Mouse (Mus musculus) liver, postnatal 0 days (tissue): ENCODE results near the gene Cdk6. TPM values are rescaled to one million over a fixed set of nuclear protein-coding genes. Genes with fewer than 3 reads are reported as not detected.
A peak's percentile ranks its signal among the peaks of the same experiment; 100 is the strongest.
"Not testable (repeated sequence)": the region's sequence is repeated elsewhere in the genome, so short reads cannot be mapped to it uniquely, and the experiment has no call there.

Experiments used
- ATAC-seq: fragments of 200-750 bp; cut with Nextera tagmentation; 2 replicates; pipeline ENCODE4 v1.8.0; 2017; ENCODE audit warnings: mild to moderate bottlenecking, moderate library complexity
- DNase-seq: peaks from one replicate; pipeline ENCODE4 v3.0.0-alpha.2; 2016
- H3K27ac ChIP-seq: fragments of 300-500 bp; sonication (generic); 2 replicates; pipeline ENCODE4 v1.5.1; 2014; ENCODE audit warnings: antibody characterized with exemption, moderate library complexity, mild to moderate bottlenecking, low read depth
- H3K27me3 ChIP-seq: fragments of 300-500 bp; sonication (generic); 2 replicates; pipeline ENCODE4 v1.6.1; 2014; ENCODE audit warnings: low read length, control low read depth, mixed read lengths; ENCODE audit not compliant: insufficient read depth
- H3K36me3 ChIP-seq: fragments of 300-500 bp; sonication (generic); replicated peaks from 2 replicates; pipeline ENCODE4 v1.6.1; 2014; ENCODE audit warnings: mild to moderate bottlenecking, control low read depth, low read length, moderate library complexity, mixed read lengths; ENCODE audit not compliant: insufficient read depth
- H3K4me1 ChIP-seq: fragments of 300-500 bp; sonication (generic); 2 replicates; pipeline ENCODE4 v1.6.1; 2014; ENCODE audit warnings: antibody characterized with exemption, mild to moderate bottlenecking, control low read depth; ENCODE audit not compliant: insufficient read depth
- H3K4me2 ChIP-seq: fragments of 300-500 bp; sonication (generic); 2 replicates; pipeline ENCODE4 v1.6.1; 2014; ENCODE audit warnings: low read depth, mild to moderate bottlenecking, low read length, moderate library complexity, mixed read lengths
- H3K4me3 ChIP-seq: fragments of 300-500 bp; sonication (generic); 2 replicates; pipeline ENCODE4 v1.5.1; 2014; ENCODE audit warnings: low read depth, low read length
- H3K9ac ChIP-seq: fragments of 300-500 bp; sonication (generic); replicated peaks from 2 replicates; pipeline ENCODE4 v1.6.1; 2014; ENCODE audit warnings: mild to moderate bottlenecking, moderate library complexity
- H3K9me3 ChIP-seq: fragments of 300-500 bp; sonication (generic); 2 replicates; pipeline ENCODE4 v1.6.1; 2016; ENCODE audit warnings: mild to moderate bottlenecking, control low read depth, low read length, mixed read lengths
- CTCF ChIP-seq: sonication (generic); IDR thresholded peaks from 2 replicates; pipeline ENCODE4 v1.5.1; 2016; ENCODE audit warnings: antibody characterized with exemption, low read depth
- EP300 ChIP-seq: IDR thresholded peaks from 2 replicates; pipeline ENCODE4 v1.6.1; 2016; ENCODE audit warnings: antibody characterized with exemption, low read depth, mild to moderate bottlenecking
- WGBS: fragments of 180-500 bp; shearing (Covaris S2); extraction: QIAGEN DNeasy Blood & Tissue Kit; methylation state at CpG from one replicate; pipeline ENCODE4 v1.1.7; 2014; ENCODE audit not compliant: insufficient replicate concordance; 5-methylcytosine and 5-hydroxymethylcytosine counted together
- polyA plus RNA-seq: library from polyadenylated mRNA; unstranded; fragments of >200 nt; fragmentation: Nextera tagmentation; extraction: Ambion mirVana; gene quantifications from 2 replicates; pipeline ENCODE4 v1.2.1, GENCODE M21; 2015

The Cdk6 gene
- polyA plus RNA-seq, 1 experiment from 2014 or later = 17.3 TPM

- TF ChIP-seq CTCF (0 out of 2 replicates have a peak, but pooled peaks have one; percentile 14), EP300 (0 out of 2 replicates have a peak, but pooled peaks have one; percentile 17)
- H3K4me2 ChIP-seq, H3K9ac ChIP-seq, H3K9me3 ChIP-seq, H3K27me3 ChIP-seq, H3K4me3 ChIP-seq, H3K4me1 ChIP-seq, H3K36me3 ChIP-seq: not testable (repeated sequence)
- H3K27ac ChIP-seq = 0 out of 2 replicates have a peak overlapping the region, but pooled peaks have one; percentile 40
- ATAC-seq (peak; percentile 90), DNase-seq (peak; percentile 49)
- 44% methylated on average over 6 of the region's 6 CpGs for WGBS
These were observed 112.7 kb downstream of the Cdk6 start for GRCm38 (mm10) chr5:3453946-3454345.

DNA sequence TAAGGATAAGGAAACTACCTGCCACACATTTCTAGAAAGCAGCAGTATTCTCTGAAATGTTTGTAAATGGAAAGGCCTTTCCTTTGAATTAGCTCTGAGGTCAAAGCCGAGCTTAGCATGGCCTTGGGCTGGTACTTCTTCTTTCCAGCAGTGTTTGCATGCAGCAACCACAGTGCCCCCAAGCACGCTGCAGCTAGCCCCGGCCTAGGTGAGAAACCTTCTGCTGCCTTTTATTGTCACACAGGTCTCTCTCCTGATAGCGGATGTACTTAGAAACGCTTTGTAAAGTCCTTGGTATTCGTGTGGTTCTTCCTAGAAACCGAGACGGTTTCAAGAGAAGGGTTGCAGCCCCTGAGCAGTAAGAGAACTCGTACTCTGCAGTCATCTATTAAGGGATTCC lies 119.6 kb downstream of the Cdk6 start:
- H3K27me3 ChIP-seq = no peaks in the 10 kb centered on the region
- no peaks in the 10 kb centered on the region; the same call in 1 of the 2 replicates for H3K36me3 ChIP-seq
- no peak overlapping the region for H3K4me2 ChIP-seq
- TF ChIP-seq CTCF (no peak), EP300 (no peak)
- H3K27ac ChIP-seq = peak overlapping the region; percentile 48; the same call in 1 of the 2 replicates
- H3K9me3 ChIP-seq = no peaks in the 10 kb centered on the region
- 35% methylated on average over 9 of the region's 9 CpGs for WGBS
- DNase-seq = no peak
- H3K4me3 ChIP-seq = no peak overlapping the region
- H3K9ac ChIP-seq = no peak overlapping the region
- H3K4me1 ChIP-seq = peaks cover 39% of the 10 kb centered on the region
- no peak for ATAC-seq

DNA sequence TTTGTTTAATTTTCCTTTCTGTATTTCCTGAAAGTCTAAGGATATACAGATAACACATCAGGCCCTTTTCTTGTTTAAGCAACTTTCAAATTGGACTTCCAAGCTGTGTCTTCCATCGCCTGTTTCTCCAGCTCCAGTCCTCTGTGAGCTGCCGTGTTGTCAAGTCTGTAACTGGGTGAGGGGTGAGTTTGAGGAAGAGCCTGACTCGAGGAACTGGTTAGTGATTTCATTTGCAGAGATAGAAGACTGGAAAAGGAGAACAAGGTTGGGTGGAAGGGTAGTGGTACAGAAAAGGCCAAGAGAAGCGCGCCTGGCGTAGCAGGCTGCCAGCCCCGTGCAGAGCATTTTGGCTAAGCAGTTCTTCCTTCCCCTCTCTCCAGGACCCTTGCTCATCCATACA lies 120.1 kb downstream of the Cdk6 start:
- DNase-seq (no peak), ATAC-seq (no peak)
- 58% methylated on average over 7 of the region's 7 CpGs for WGBS
- peaks cover 43% of the 10 kb centered on the region for H3K4me1 ChIP-seq
- no peak for TF ChIP-seq EP300
- no peak for TF ChIP-seq CTCF
- no peak overlapping the region for H3K9ac ChIP-seq
- no peaks in the 10 kb centered on the region for H3K27me3 ChIP-seq
- no peaks in the 10 kb centered on the region for H3K9me3 ChIP-seq
- H3K27ac ChIP-seq = peak overlapping the region; percentile 48; the same call in 1 of the 2 replicates
- no peak overlapping the region for H3K4me2 ChIP-seq
- no peaks in the 10 kb centered on the region; the same call in 1 of the 2 replicates for H3K36me3 ChIP-seq
- H3K4me3 ChIP-seq = no peak overlapping the region

- Histone ChIP-seq H3K4me2 (no peak overlapping the region), H3K27ac (0 out of 2 replicates have a peak overlapping the region, but pooled peaks have one; percentile 35), H3K36me3 (no peaks in the 10 kb centered on the region; the same call in 1 of the 2 replicates), H3K9ac (no peak overlapping the region), H3K4me3 (no peak overlapping the region), H3K9me3 (no peaks in the 10 kb centered on the region), H3K27me3 (no peaks in the 10 kb centered on the region), H3K4me1 (peaks cover 45% of the 10 kb centered on the region)
- TF ChIP-seq CTCF = no peak
- TF ChIP-seq EP300 = no peak
- WGBS = 67% methylated on average over 11 of the region's 11 CpGs
- 0 out of 2 replicates have a peak, but pooled peaks have one; percentile 21 for ATAC-seq
- no peak for DNase-seq
These were observed 121.8 kb downstream of the Cdk6 start for GRCm38 (mm10) chr5:3462897-3463757.

DNA sequence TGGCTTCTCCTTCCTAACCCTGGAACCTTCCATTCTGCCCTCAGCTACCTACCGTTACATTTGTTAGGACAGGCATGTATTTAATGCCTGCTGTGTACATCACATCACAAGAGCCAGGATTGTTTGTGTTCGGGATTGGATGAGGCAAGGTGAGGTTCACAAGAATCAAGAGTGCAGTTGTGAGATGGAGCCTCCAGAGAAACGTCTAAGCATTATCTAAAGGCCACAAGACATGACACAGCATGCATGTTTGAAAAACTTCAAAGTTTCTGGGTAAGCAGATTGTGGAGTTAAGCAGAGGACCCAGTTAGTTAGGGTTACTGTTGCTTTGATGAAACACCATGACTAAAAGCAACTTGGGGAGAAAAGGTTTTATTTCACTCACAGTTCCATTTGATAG lies 122.5 kb downstream of the Cdk6 start:
- Histone ChIP-seq H3K9me3 (no peaks in the 10 kb centered on the region), H3K36me3 (no peaks in the 10 kb centered on the region; the same call in 1 of the 2 replicates), H3K27ac (no peak overlapping the region), H3K4me1 (peaks cover 45% of the 10 kb centered on the region), H3K27me3 (no peaks in the 10 kb centered on the region), H3K4me2 (no peak overlapping the region), H3K4me3 (no peak overlapping the region), H3K9ac (no peak overlapping the region)
- TF ChIP-seq EP300 = no peak
- no peak for TF ChIP-seq CTCF
- no peak for ATAC-seq
- DNase-seq = no peak
- 61% methylated on average over 3 of the region's 3 CpGs for WGBS

DNA sequence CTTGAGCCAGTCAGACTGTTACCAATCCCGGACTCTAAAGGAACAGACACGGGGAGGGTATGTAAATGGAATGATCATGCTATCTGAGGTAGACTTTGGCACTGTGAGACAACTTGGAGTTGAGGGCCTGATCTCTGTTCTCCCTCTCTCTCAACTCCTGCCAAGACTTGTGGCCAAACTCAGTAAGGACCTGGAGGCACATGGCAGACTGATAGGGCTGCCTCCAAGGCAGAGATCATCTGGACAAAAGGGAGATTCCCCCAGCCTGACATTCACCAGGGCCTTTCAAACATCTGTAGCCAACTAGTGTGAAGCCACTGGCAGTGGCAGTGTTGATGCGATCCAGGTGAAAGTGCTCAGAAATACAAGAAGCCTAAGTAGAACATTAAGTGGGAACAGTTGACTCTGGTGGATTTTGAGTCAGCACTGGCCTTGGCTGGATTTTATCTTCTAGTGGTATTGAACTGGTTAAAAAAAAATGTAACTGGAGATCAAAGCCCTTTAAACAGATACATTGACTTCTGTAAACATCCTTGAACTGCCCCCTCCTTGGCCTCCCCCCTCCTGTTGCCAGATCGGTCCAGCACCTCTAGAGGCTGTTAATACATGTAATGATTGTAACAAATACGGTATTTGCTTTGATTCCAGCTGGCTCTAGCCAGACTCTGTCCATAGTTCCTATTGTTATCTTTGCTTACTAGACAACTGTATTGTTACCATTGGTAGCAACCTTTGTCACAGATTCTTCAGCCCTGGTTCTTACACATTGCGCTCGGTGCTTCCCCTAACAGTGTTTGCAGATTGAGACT lies 125.0 kb downstream of the Cdk6 start:
- H3K36me3 ChIP-seq = peaks cover 4% of the 10 kb centered on the region; the same call in 1 of the 2 replicates
- no peaks in the 10 kb centered on the region for H3K9me3 ChIP-seq
- H3K4me2 ChIP-seq = no peak overlapping the region
- no peak overlapping the region for H3K4me3 ChIP-seq
- DNase-seq (no peak), ATAC-seq (no peak)
- H3K27me3 ChIP-seq = no peaks in the 10 kb centered on the region
- WGBS = 69% methylated on average over 7 of the region's 7 CpGs
- H3K4me1 ChIP-seq = peaks cover 38% of the 10 kb centered on the region
- TF ChIP-seq CTCF = no peak
- TF ChIP-seq EP300 = no peak
- no peak overlapping the region for H3K27ac ChIP-seq
- no peak overlapping the region for H3K9ac ChIP-seq
